Mouse (Mus musculus): ENCODE data around the gene Robo2. TPM values are rescaled to one million over a fixed set of nuclear protein-coding genes. Genes with fewer than 3 reads are reported as not detected.

Robo2 gene
- polyA plus RNA-seq, 1 experiment from 2014 or later, result 31.1 TPM

- Histone ChIP-seq H3K4me3 (ENCODE audit: low read depth, low read length) (no peak overlapping the region), H3K36me3 (replicated peaks; ENCODE audit: control insufficient read depth, insufficient read depth, low read depth, low read length) (no peaks in the 10 kb centered on the region), H3K27ac (replicated peaks; ENCODE audit: low read depth, low read length) (no peak overlapping the region), H3K27me3 (ENCODE audit: control insufficient read depth, insufficient read depth, low read length) (no peaks in the 10 kb centered on the region), H3K4me2 (ENCODE audit: low read depth, low read length) (no peak overlapping the region), H3K9ac (replicated peaks; ENCODE audit: low read length) (no peak overlapping the region), H3K9me3 (replicated peaks; ENCODE audit: control insufficient read depth, low read length) (no peaks in the 10 kb centered on the region), H3K4me1 (ENCODE audit: control insufficient read depth, insufficient read depth, low read length) (no peaks in the 10 kb centered on the region)
- WGBS, result 53% methylated on average over 6 of the region's 6 CpGs
- peak; percentile 5 for DNase-seq (ENCODE audit: low spot score)
- ATAC-seq (replicated peaks; ENCODE audit: insufficient number of reproducible peaks, low FRiP score, low TSS enrichment, low read depth), result no peak
Measured at GRCm38 (mm10) chr16:73991212-73991611, 420.4 kb downstream of the Robo2 start.

DNA sequence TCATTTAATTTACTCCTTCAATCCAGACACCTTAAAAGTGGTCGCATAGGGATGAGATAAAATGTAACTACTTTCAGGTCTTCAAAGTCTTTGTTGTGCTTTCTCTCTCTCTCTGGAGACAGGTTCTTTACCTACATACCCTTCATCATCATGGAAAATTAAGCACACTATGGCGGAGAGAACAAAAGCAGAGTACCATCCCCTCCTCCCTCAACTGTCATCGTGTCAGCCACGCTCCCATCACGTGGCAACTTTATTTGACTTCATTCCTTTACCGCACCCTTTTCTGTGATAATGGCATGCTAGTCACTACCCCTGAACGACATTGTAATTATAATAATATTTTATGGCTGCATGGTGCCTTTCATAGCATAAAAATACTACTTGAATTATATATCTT lies 442.1 kb downstream of the Robo2 start:
- WGBS, result 87% methylated on average over 7 of the region's 7 CpGs
- Histone ChIP-seq H3K4me2 (ENCODE audit: low read depth, low read length) (no peak overlapping the region), H3K4me1 (ENCODE audit: control insufficient read depth, insufficient read depth, low read length) (no peaks in the 10 kb centered on the region), H3K9me3 (replicated peaks; ENCODE audit: control insufficient read depth, low read length) (no peaks in the 10 kb centered on the region), H3K27ac (replicated peaks; ENCODE audit: low read depth, low read length) (no peak overlapping the region), H3K9ac (replicated peaks; ENCODE audit: low read length) (no peak overlapping the region), H3K36me3 (replicated peaks; ENCODE audit: control insufficient read depth, insufficient read depth, low read depth, low read length) (no peaks in the 10 kb centered on the region), H3K27me3 (ENCODE audit: control insufficient read depth, insufficient read depth, low read length) (no peaks in the 10 kb centered on the region), H3K4me3 (ENCODE audit: low read depth, low read length) (no peak overlapping the region)
- no peak for DNase-seq (ENCODE audit: low spot score)
- ATAC-seq (replicated peaks; ENCODE audit: insufficient number of reproducible peaks, low FRiP score, low TSS enrichment, low read depth), result no peak

GRCm38 (mm10) chr16:73964366-73964926 lies 447.2 kb downstream of the Robo2 start:
- ATAC-seq (replicated peaks; ENCODE audit: insufficient number of reproducible peaks, low FRiP score, low TSS enrichment, low read depth), result no peak
- H3K9me3 ChIP-seq (replicated peaks; ENCODE audit: control insufficient read depth, low read length), result no peaks in the 10 kb centered on the region
- no peaks in the 10 kb centered on the region for H3K36me3 ChIP-seq (replicated peaks; ENCODE audit: control insufficient read depth, insufficient read depth, low read depth, low read length)
- H3K27me3 ChIP-seq (ENCODE audit: control insufficient read depth, insufficient read depth, low read length), result no peaks in the 10 kb centered on the region
- no peaks in the 10 kb centered on the region for H3K4me1 ChIP-seq (ENCODE audit: control insufficient read depth, insufficient read depth, low read length)
- H3K27ac ChIP-seq (replicated peaks; ENCODE audit: low read depth, low read length), result no peak overlapping the region
- H3K4me2 ChIP-seq (ENCODE audit: low read depth, low read length), result no peak overlapping the region
- 66% methylated on average over 5 of the region's 5 CpGs for WGBS
- no peak overlapping the region for H3K9ac ChIP-seq (replicated peaks; ENCODE audit: low read length)
- no peak overlapping the region for H3K4me3 ChIP-seq (ENCODE audit: low read depth, low read length)
- DNase-seq (ENCODE audit: low spot score), result no peak

DNA sequence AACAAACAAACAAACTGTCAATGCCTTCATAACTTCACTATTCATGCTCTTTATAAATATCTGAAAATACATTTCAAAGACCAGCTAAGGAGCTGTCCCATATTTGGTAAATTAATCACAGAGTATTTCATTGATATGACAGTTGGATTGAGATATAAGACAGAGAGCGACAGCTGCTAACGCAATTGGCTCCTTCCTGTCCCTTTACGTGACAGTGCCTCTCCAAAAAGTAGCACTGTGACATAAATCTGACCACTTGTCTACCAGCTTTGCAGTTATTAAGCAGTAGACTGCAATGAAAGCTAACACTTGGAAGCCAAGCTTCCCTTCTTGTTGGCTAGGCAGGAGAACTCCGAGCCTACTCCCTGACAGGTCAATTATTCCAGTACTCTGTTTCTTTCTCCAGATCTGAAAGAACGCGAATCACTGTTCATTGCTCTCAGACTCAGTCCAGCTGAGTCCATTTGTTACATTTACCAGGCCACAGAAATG lies 452.1 kb downstream of the Robo2 start:
- Histone ChIP-seq H3K4me3 (ENCODE audit: low read depth, low read length) (no peak overlapping the region), H3K27me3 (ENCODE audit: control insufficient read depth, insufficient read depth, low read length) (no peaks in the 10 kb centered on the region), H3K9ac (replicated peaks; ENCODE audit: low read length) (no peak overlapping the region), H3K4me1 (ENCODE audit: control insufficient read depth, insufficient read depth, low read length) (no peaks in the 10 kb centered on the region), H3K9me3 (replicated peaks; ENCODE audit: control insufficient read depth, low read length) (no peaks in the 10 kb centered on the region), H3K36me3 (replicated peaks; ENCODE audit: control insufficient read depth, insufficient read depth, low read depth, low read length) (no peaks in the 10 kb centered on the region), H3K4me2 (ENCODE audit: low read depth, low read length) (no peak overlapping the region), H3K27ac (replicated peaks; ENCODE audit: low read depth, low read length) (no peak overlapping the region)
- no peak for DNase-seq (ENCODE audit: low spot score)
- WGBS, result 79% methylated on average over 6 of the region's 6 CpGs
- no peak for ATAC-seq (replicated peaks; ENCODE audit: insufficient number of reproducible peaks, low FRiP score, low TSS enrichment, low read depth)

- Histone ChIP-seq H3K4me1 (ENCODE audit: control insufficient read depth, insufficient read depth, low read length) (no peaks in the 10 kb centered on the region), H3K27ac (replicated peaks; ENCODE audit: low read depth, low read length) (no peak overlapping the region), H3K9ac (replicated peaks; ENCODE audit: low read length) (no peak overlapping the region), H3K9me3 (replicated peaks; ENCODE audit: control insufficient read depth, low read length) (no peaks in the 10 kb centered on the region), H3K4me3 (ENCODE audit: low read depth, low read length) (no peak overlapping the region), H3K4me2 (ENCODE audit: low read depth, low read length) (no peak overlapping the region), H3K27me3 (ENCODE audit: control insufficient read depth, insufficient read depth, low read length) (no peaks in the 10 kb centered on the region), H3K36me3 (replicated peaks; ENCODE audit: control insufficient read depth, insufficient read depth, low read depth, low read length) (no peaks in the 10 kb centered on the region)
- ATAC-seq (replicated peaks; ENCODE audit: insufficient number of reproducible peaks, low FRiP score, low TSS enrichment, low read depth) (no peak), DNase-seq (ENCODE audit: low spot score) (no peak)
- 74% methylated on average over 1 of the region's 1 CpGs for WGBS
Measured at GRCm38 (mm10) chr16:73958524-73958846, 453.1 kb downstream of the Robo2 start.

- no peaks in the 10 kb centered on the region for H3K36me3 ChIP-seq (replicated peaks; ENCODE audit: control insufficient read depth, insufficient read depth, low read depth, low read length)
- H3K4me1 ChIP-seq (ENCODE audit: control insufficient read depth, insufficient read depth, low read length), result no peaks in the 10 kb centered on the region
- WGBS, result 44% methylated on average over 3 of the region's 3 CpGs
- no peak overlapping the region for H3K9ac ChIP-seq (replicated peaks; ENCODE audit: low read length)
- no peak overlapping the region for H3K4me2 ChIP-seq (ENCODE audit: low read depth, low read length)
- H3K9me3 ChIP-seq (replicated peaks; ENCODE audit: control insufficient read depth, low read length), result no peaks in the 10 kb centered on the region
- H3K4me3 ChIP-seq (ENCODE audit: low read depth, low read length), result no peak overlapping the region
- H3K27me3 ChIP-seq (ENCODE audit: control insufficient read depth, insufficient read depth, low read length), result no peaks in the 10 kb centered on the region
- ATAC-seq (replicated peaks; ENCODE audit: insufficient number of reproducible peaks, low FRiP score, low TSS enrichment, low read depth), result no peak
- no peak overlapping the region for H3K27ac ChIP-seq (replicated peaks; ENCODE audit: low read depth, low read length)
- no peak for DNase-seq (ENCODE audit: low spot score)
Measured at GRCm38 (mm10) chr16:73957675-73958523, 453.7 kb downstream of the Robo2 start.

DNA sequence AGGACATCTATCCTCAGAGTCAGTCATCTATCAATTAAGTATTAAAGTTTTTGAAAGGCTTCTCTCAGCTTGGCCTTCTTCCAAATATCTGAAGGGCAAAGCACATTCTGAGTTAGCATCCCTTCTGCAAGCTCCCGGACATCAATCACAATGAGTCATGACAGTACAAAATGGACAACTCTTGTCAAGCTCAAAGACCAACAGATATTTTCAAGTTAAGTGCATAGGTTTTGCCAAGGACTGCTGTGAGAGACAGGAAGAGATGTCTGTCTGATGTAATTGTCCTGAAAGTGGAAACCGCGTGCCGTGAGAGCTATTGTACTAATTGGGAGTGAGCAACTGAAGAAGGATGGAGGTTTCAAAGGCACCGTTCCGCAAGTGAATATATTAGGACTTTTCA lies 465.5 kb downstream of the Robo2 start:
- 81% methylated on average over 6 of the region's 6 CpGs for WGBS
- no peaks in the 10 kb centered on the region for H3K27me3 ChIP-seq (ENCODE audit: control insufficient read depth, insufficient read depth, low read length)
- H3K9ac ChIP-seq (replicated peaks; ENCODE audit: low read length), result no peak overlapping the region
- no peak overlapping the region for H3K4me2 ChIP-seq (ENCODE audit: low read depth, low read length)
- H3K27ac ChIP-seq (replicated peaks; ENCODE audit: low read depth, low read length), result no peak overlapping the region
- H3K4me3 ChIP-seq (ENCODE audit: low read depth, low read length), result no peak overlapping the region
- no peaks in the 10 kb centered on the region for H3K36me3 ChIP-seq (replicated peaks; ENCODE audit: control insufficient read depth, insufficient read depth, low read depth, low read length)
- ATAC-seq (replicated peaks; ENCODE audit: insufficient number of reproducible peaks, low FRiP score, low TSS enrichment, low read depth) (no peak), DNase-seq (ENCODE audit: low spot score) (no peak)
- no peaks in the 10 kb centered on the region for H3K9me3 ChIP-seq (replicated peaks; ENCODE audit: control insufficient read depth, low read length)
- H3K4me1 ChIP-seq (ENCODE audit: control insufficient read depth, insufficient read depth, low read length), result no peaks in the 10 kb centered on the region

- H3K9ac ChIP-seq (replicated peaks; ENCODE audit: low read length), result no peak overlapping the region
- H3K4me1 ChIP-seq (ENCODE audit: control insufficient read depth, insufficient read depth, low read length), result no peaks in the 10 kb centered on the region
- no peak overlapping the region for H3K27ac ChIP-seq (replicated peaks; ENCODE audit: low read depth, low read length)
- H3K4me3 ChIP-seq (ENCODE audit: low read depth, low read length), result no peak overlapping the region
- WGBS, result 64% methylated on average over 1 of the region's 1 CpGs
- no peak overlapping the region for H3K4me2 ChIP-seq (ENCODE audit: low read depth, low read length)
- H3K36me3 ChIP-seq (replicated peaks; ENCODE audit: control insufficient read depth, insufficient read depth, low read depth, low read length), result no peaks in the 10 kb centered on the region
- ATAC-seq (replicated peaks; ENCODE audit: insufficient number of reproducible peaks, low FRiP score, low TSS enrichment, low read depth), result no peak
- no peaks in the 10 kb centered on the region for H3K27me3 ChIP-seq (ENCODE audit: control insufficient read depth, insufficient read depth, low read length)
- no peaks in the 10 kb centered on the region for H3K9me3 ChIP-seq (replicated peaks; ENCODE audit: control insufficient read depth, low read length)
- DNase-seq (ENCODE audit: low spot score), result no peak
Measured at GRCm38 (mm10) chr16:73940211-73940541, 471.4 kb downstream of the Robo2 start.
